Mouse (Mus musculus) ES-E14 (cell line): Measurements from ENCODE around the gene Scgn.

Source experiments
- CHD2 ChIP-seq: IDR thresholded peaks from 2 replicates; pipeline ENCODE4 v1.6.1; 2014; ENCODE audit warnings: mild to moderate bottlenecking, low read depth, low read length, inconsistent platforms
- HCFC1 ChIP-seq: IDR thresholded peaks from 2 replicates; pipeline ENCODE4 v1.6.1; 2012; ENCODE audit warnings: low read length, inconsistent platforms, borderline replicate concordance; ENCODE audit not compliant: insufficient read depth
- ZC3H11A ChIP-seq: IDR thresholded peaks from 2 replicates; pipeline ENCODE4 v1.6.1; 2012; ENCODE audit warnings: low read depth, mild to moderate bottlenecking, inconsistent platforms, low read length, borderline replicate concordance

- TF ChIP-seq ZC3H11A, result no peak
- no peak for TF ChIP-seq HCFC1
- TF ChIP-seq CHD2, result no peak
Observed at GRCm38 (mm10) chr13:23964909-23965308, 26.1 kb downstream of the Scgn start.
